Mouse (Mus musculus) lung, adult 2 months (tissue): ENCODE measurements around the gene Mrpl53.
A peak's percentile ranks its signal among the peaks of the same experiment; 100 is the strongest.

Experiments
- CTCF ChIP-seq: fragments of 200-500 bp; IDR thresholded peaks from 2 replicates; pipeline ENCODE4 v1.5.1; 2011; ENCODE audit warnings: mild to moderate bottlenecking, low read length, control low read depth; ENCODE audit not compliant: insufficient read depth
- POLR2A ChIP-seq: fragments of 200-500 bp; IDR thresholded peaks from 2 replicates; pipeline ENCODE4 v1.6.1; 2011; ENCODE audit warnings: low read depth, mild to moderate bottlenecking, control low read depth, low read length, borderline replicate concordance; ENCODE audit errors: extremely low read depth

DNA sequence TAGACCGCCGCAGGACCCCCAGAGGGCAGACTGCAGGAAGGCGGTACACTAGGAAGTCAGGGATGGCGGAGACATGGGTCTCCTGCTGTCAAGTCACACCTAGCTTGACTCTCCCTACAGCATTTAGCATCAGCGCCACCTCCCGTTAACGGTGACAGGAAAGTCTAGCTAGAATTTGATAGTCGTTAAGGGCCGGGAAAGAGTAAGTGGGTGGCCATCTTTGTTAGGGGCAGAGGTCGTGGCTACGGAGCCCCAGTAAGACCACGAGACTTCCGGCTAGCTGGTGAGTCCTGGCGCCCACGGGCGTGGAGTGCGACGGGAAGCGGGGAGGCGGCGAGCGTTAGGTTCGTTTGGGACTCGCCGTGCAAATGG, 7.5 kb upstream of the Mrpl53 start, which contains the start of the genes Ccdc142 and Gm42688:
- TF ChIP-seq CTCF (peak; percentile 40; the same call in 1 of the 2 replicates), POLR2A (peak; percentile 68; the same call in 1 of the 2 replicates)
